Mouse (Mus musculus): ENCODE measurements around the gene Lman1l. TPM values are rescaled to one million over a fixed set of nuclear protein-coding genes. Genes with fewer than 3 reads are reported as not detected.

The Lman1l gene
- polyA plus RNA-seq, 1 experiment: 0.06 TPM

- no peak for TF ChIP-seq POLR2A (IDR thresholded peaks at IDR 0.05; ENCODE audit: borderline replicate concordance, extremely low read depth, low read depth, low read length)
- TF ChIP-seq CTCF (IDR thresholded peaks at IDR 0.05; ENCODE audit: insufficient read depth, low read length): no peak
- WGBS: 68% methylated on average over 6 of the region's 6 CpGs
- DNase-seq: no peak
These were observed 43.3 kb downstream of the Lman1l start for GRCm38 (mm10) chr9:57577144-57577849.

GRCm38 (mm10) chr9:57575577-57575976, 45.0 kb downstream of the Lman1l start:
- Histone ChIP-seq H3K4me3 (replicated peaks; ENCODE audit: extremely low read depth, low read depth, low read length) (no peak overlapping the region), H3K4me1 (ENCODE audit: control insufficient read depth, insufficient read depth, low read length) (no peaks in the 10 kb centered on the region)
- WGBS: 51% methylated on average over 3 of the region's 3 CpGs
- no peak for TF ChIP-seq CTCF (IDR thresholded peaks at IDR 0.05; ENCODE audit: insufficient read depth, low read length)
- TF ChIP-seq POLR2A (IDR thresholded peaks at IDR 0.05; ENCODE audit: borderline replicate concordance, extremely low read depth, low read depth, low read length): no peak
- DNase-seq: no peak

More at GRCm38 (mm10) chr9:57577144-57577849, 43.3 kb downstream of the Lman1l start:
- Histone ChIP-seq H3K4me3 (replicated peaks; ENCODE audit: extremely low read depth, low read depth, low read length) (no peak overlapping the region), H3K4me1 (ENCODE audit: control insufficient read depth, insufficient read depth, low read length) (no peaks in the 10 kb centered on the region)

GRCm38 (mm10) chr9:57574397-57574796, 46.2 kb downstream of the Lman1l start:
- DNase-seq: no peak
- TF ChIP-seq POLR2A (IDR thresholded peaks at IDR 0.05; ENCODE audit: borderline replicate concordance, extremely low read depth, low read depth, low read length) (no peak), CTCF (IDR thresholded peaks at IDR 0.05; ENCODE audit: insufficient read depth, low read length) (no peak)
- H3K4me3 ChIP-seq (replicated peaks; ENCODE audit: extremely low read depth, low read depth, low read length): no peak overlapping the region
- no peaks in the 10 kb centered on the region for H3K4me1 ChIP-seq (ENCODE audit: control insufficient read depth, insufficient read depth, low read length)

- 89% methylated on average over 6 of the region's 6 CpGs for WGBS
- no peak overlapping the region for H3K4me3 ChIP-seq (replicated peaks; ENCODE audit: extremely low read depth, low read depth, low read length)
- TF ChIP-seq CTCF (IDR thresholded peaks at IDR 0.05; ENCODE audit: insufficient read depth, low read length): no peak
- no peak for TF ChIP-seq POLR2A (IDR thresholded peaks at IDR 0.05; ENCODE audit: borderline replicate concordance, extremely low read depth, low read depth, low read length)
- 0 out of 2 replicates have a peak, but pooled peaks cover 3% of the 10 kb centered on the region for H3K4me1 ChIP-seq (ENCODE audit: control insufficient read depth, insufficient read depth, low read length)
- DNase-seq: no peak
These were observed 52.1 kb downstream of the Lman1l start for GRCm38 (mm10) chr9:57568500-57568899.

- 63% methylated on average over 8 of the region's 8 CpGs for WGBS
- H3K4me3 ChIP-seq (replicated peaks; ENCODE audit: extremely low read depth, low read depth, low read length): no peak overlapping the region
- H3K4me1 ChIP-seq (ENCODE audit: control insufficient read depth, insufficient read depth, low read length): peaks cover 11% of the 10 kb centered on the region
- no peak for TF ChIP-seq POLR2A (IDR thresholded peaks at IDR 0.05; ENCODE audit: borderline replicate concordance, extremely low read depth, low read depth, low read length)
- TF ChIP-seq CTCF (IDR thresholded peaks at IDR 0.05; ENCODE audit: insufficient read depth, low read length): no peak
- DNase-seq: no peak
These were observed 53.7 kb downstream of the Lman1l start for GRCm38 (mm10) chr9:57566846-57567245.

- Histone ChIP-seq H3K4me3 (replicated peaks; ENCODE audit: extremely low read depth, low read depth, low read length) (no peak overlapping the region), H3K4me1 (ENCODE audit: control insufficient read depth, insufficient read depth, low read length) (peaks cover 14% of the 10 kb centered on the region)
- WGBS: 32% methylated on average over 10 of the region's 10 CpGs
- TF ChIP-seq POLR2A (IDR thresholded peaks at IDR 0.05; ENCODE audit: borderline replicate concordance, extremely low read depth, low read depth, low read length) (no peak), CTCF (IDR thresholded peaks at IDR 0.05; ENCODE audit: insufficient read depth, low read length) (no peak)
- no peak for DNase-seq
These were observed 54.8 kb downstream of the Lman1l start for GRCm38 (mm10) chr9:57565741-57566221.

GRCm38 (mm10) chr9:57564609-57565008, 56.0 kb downstream of the Lman1l start:
- DNase-seq: no peak
- WGBS: 79% methylated on average over 6 of the region's 6 CpGs
- peaks cover 16% of the 10 kb centered on the region for H3K4me1 ChIP-seq (ENCODE audit: control insufficient read depth, insufficient read depth, low read length)
- H3K4me3 ChIP-seq (replicated peaks; ENCODE audit: extremely low read depth, low read depth, low read length): no peak overlapping the region
- TF ChIP-seq CTCF (IDR thresholded peaks at IDR 0.05; ENCODE audit: insufficient read depth, low read length) (no peak), POLR2A (IDR thresholded peaks at IDR 0.05; ENCODE audit: borderline replicate concordance, extremely low read depth, low read depth, low read length) (no peak)

GRCm38 (mm10) chr9:57562896-57563372, 57.6 kb downstream of the Lman1l start:
- 35% methylated on average over 4 of the region's 4 CpGs for WGBS
- H3K4me1 ChIP-seq (ENCODE audit: control insufficient read depth, insufficient read depth, low read length): peaks cover 16% of the 10 kb centered on the region
- TF ChIP-seq POLR2A (IDR thresholded peaks at IDR 0.05; ENCODE audit: borderline replicate concordance, extremely low read depth, low read depth, low read length) (no peak), CTCF (IDR thresholded peaks at IDR 0.05; ENCODE audit: insufficient read depth, low read length) (no peak)
- DNase-seq: peak; percentile 30
- H3K4me3 ChIP-seq (replicated peaks; ENCODE audit: extremely low read depth, low read depth, low read length): no peak overlapping the region

- WGBS: 60% methylated on average over 13 of the region's 13 CpGs
- Histone ChIP-seq H3K4me1 (ENCODE audit: control insufficient read depth, insufficient read depth, low read length) (peaks cover 16% of the 10 kb centered on the region), H3K4me3 (replicated peaks; ENCODE audit: extremely low read depth, low read depth, low read length) (no peak overlapping the region)
- TF ChIP-seq POLR2A (IDR thresholded peaks at IDR 0.05; ENCODE audit: borderline replicate concordance, extremely low read depth, low read depth, low read length): no peak
- TF ChIP-seq CTCF (IDR thresholded peaks at IDR 0.05; ENCODE audit: insufficient read depth, low read length): no peak
- DNase-seq: no peak
These were observed 58.9 kb downstream of the Lman1l start for GRCm38 (mm10) chr9:57561711-57562099.
